Comparison of ENCODE assay signal across 8 mouse cellular contexts in the genomic region with DNA sequence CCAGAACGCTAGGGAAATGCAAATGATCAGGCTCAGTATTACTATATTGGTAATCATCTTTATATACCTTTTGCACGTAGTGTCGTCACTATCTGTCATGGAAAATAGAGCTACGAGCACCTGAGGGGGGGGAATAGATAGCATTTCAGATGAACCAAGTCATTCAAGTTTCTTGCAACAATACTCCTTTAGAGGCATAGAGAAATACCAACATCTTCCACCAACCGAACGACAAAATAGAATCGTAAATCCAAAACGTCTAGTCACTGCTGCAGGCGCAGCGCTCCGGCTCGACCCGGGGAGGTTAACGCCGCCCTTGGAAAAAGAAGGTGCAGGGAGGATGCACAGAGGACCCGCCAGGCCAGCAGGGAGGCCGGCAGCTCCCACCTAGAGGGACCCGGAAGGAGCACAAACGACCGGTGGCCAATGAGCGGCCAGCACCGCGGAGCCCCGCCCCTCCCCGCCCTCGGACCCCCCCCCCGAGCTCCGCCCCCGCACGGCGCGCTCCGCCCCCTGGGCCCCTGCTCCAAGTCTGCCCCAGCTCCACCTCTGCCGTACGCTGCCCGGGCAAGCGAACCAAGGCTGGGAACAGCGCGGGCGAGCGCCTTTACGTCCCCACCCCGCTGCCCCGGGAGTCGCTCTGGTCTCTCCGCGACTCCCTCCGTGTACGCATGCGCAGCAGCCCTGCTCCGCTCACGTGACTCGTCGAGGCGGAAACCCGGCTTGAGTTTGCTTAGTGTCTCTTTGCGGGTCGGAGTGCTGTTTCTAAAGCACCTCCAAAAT. TPM values are rescaled to one million over a fixed set of nuclear protein-coding genes. Genes with fewer than 3 reads are reported as not detected.
DNase-seq lines count a peak whose midpoint lies in the region; ATAC-seq and TF ChIP-seq lines count a peak whose summit lies in the region.

A gene (minus strand): TSS at position 662 of the 783 bp plus-strand sequence.

- POLR2A ChIA-PET in Patski (lab: Charles Lee): interaction anchor here (1.5 to 1.7 kb wide), 2 partner anchors 23 to 47 kb away, joined by 4 to 7 read pairs; a partner anchor contains a TSS

- H3K4me3 ChIP-seq in hindbrain, embryonic 14.5 days (replicated peaks; ENCODE audit: low read length): peak within 1 kb of the TSS; percentile 58

- H3K4me1 ChIP-seq in hindbrain, embryonic 14.5 days (replicated peaks; ENCODE audit: control insufficient read depth, insufficient read depth, low read length): peaks cover 23% of the 10 kb centered on the region; the same call in 1 of the 2 replicates

- in situ Hi-C loops in Patski (cut with MboI; ENCODE audit: low pct_unique_long_range_greater_than_20kb): no loop called here

- H3K27ac ChIP-seq in hindbrain, embryonic 14.5 days: peak within 1 kb of the TSS; percentile 90

- CTCF ChIA-PET in Patski (lab: Charles Lee): interaction anchor here (1.1 to 1.7 kb wide), 2 partner anchors 9 to 21 kb away, joined by 3 to 6 read pairs; no protein-coding TSS in a partner anchor

- no peaks in the 10 kb centered on the region for H3K27me3 ChIP-seq in Patski
- no peaks in the 10 kb centered on the region for H3K27me3 ChIP-seq in hindbrain, embryonic 14.5 days (ENCODE audit: control insufficient read depth, insufficient read depth, low read length)

- under 1% methylated on average over 36 of the region's 58 CpGs for WGBS in hindbrain, embryonic 14.5 days

- H3K36me3 ChIP-seq in hindbrain, embryonic 14.5 days (replicated peaks; ENCODE audit: control insufficient read depth, insufficient read depth): peaks cover 14% of the 10 kb centered on the region

- peak; percentile 98 for ATAC-seq in Patski
- peak; percentile 98 for ATAC-seq in hindbrain, embryonic 14.5 days (ENCODE audit: low FRiP score)

- no peak for TF ChIP-seq CTCF in Patski (IDR thresholded peaks at IDR 0.05)

- DNase-seq in Patski (ENCODE audit: low read depth, low spot score): peak; percentile 69
- DNase-seq in cerebellum, postnatal 14 days: peak; percentile 98 to 99
- peak; percentile 86 to 95 for DNase-seq in frontal cortex, postnatal 25 days (ENCODE audit: low spot score in 2 of 2)
- DNase-seq in hindbrain, embryonic 14.5 days (ENCODE audit: low spot score): peak; percentile 99
- peak; percentile 92 to 93 for DNase-seq in layer of hippocampus, postnatal 36 days
- peak; percentile 97 for DNase-seq in lung, postnatal 36 days
- DNase-seq in retina, postnatal 1 day: peak; percentile 98
- DNase-seq in urinary bladder, adult 18-20 months (ENCODE audit: low spot score in 2 of 2): peak; percentile 90 to 96

- peak within 1 kb of the TSS; percentile 88 for H3K4me2 ChIP-seq in hindbrain, embryonic 14.5 days (replicated peaks)

- no peaks in the 10 kb centered on the region for H3K9me3 ChIP-seq in hindbrain, embryonic 14.5 days (ENCODE audit: control insufficient read depth, low read length)

- H3K9ac ChIP-seq in hindbrain, embryonic 14.5 days: peak within 1 kb of the TSS; percentile 75

RNA-seq across cellular contexts. Expression of the gene that starts here (rescaled TPM):
- 29.5 TPM for polyA plus RNA-seq in Patski (2021)
- 42.0 and 42.8 TPM in 2 replicates for polyA plus RNA-seq in hindbrain, embryonic 14.5 days (2014; fragmentation: Nextera tagmentation; extraction: Ambion mirVana)
- total RNA-seq in layer of hippocampus, postnatal 36 days (2021): 10 to 100 TPM; 39.7 to 41.7 TPM

Comparison
In these comparisons a context has a peak if more than half of its experiments do, and no peak if none do; other contexts are left out.
1. Peak in every context shown above with its lines: DNase-seq, ATAC-seq, H3K4me3 ChIP-seq and H3K27ac ChIP-seq.